In genomic region chr3:55780120-55781070, GRCm38 (mm10) we compare ENCODE assay signal across 9 mouse cellular contexts. TPM values are rescaled to one million over a fixed set of nuclear protein-coding genes. Genes with fewer than 3 reads are reported as not detected.
DNase-seq lines count a peak whose midpoint lies in the region; ATAC-seq lines count a peak whose summit lies in the region.
"Had no signal": no experiment of that assay in that cellular context is flagged by ENCODE, and none has a peak within 500 bp of the region (broad histone marks: within the 10 kb centered on the region; RNA-seq: fewer than 3 reads in every experiment).

No protein-coding gene starts in this region.

- no peak overlapping the region for H3K27ac ChIP-seq in heart, embryonic 16.5 days (ENCODE audit: low read length)
- peak overlapping the region; percentile 85 for H3K27ac ChIP-seq in midbrain, embryonic 10.5 days (replicated peaks)

- H3K9me3 ChIP-seq in heart, embryonic 16.5 days (replicated peaks; ENCODE audit: control insufficient read depth, low read length), result no peaks in the 10 kb centered on the region
- no peaks in the 10 kb centered on the region for H3K9me3 ChIP-seq in midbrain, embryonic 10.5 days (replicated peaks)

- H3K9ac ChIP-seq in heart, embryonic 16.5 days (ENCODE audit: low read length), result 0 out of 2 replicates have a peak overlapping the region, but pooled peaks have one; percentile 34

- ATAC-seq in frontal cortex, adult (ENCODE audit: low TSS enrichment), result peak; percentile 62
- ATAC-seq in heart, embryonic 16.5 days (replicated peaks; ENCODE audit: extremely low read depth, insufficient read depth, low FRiP score), result 0 out of 2 replicates have a peak, but pooled peaks have one; percentile 38
- ATAC-seq in inflammation-experienced regulatory T-cells, adult 6 months, result no peak

- H3K36me3 ChIP-seq in heart, embryonic 16.5 days (ENCODE audit: control insufficient read depth, insufficient read depth), result no peaks in the 10 kb centered on the region
- no peaks in the 10 kb centered on the region for H3K36me3 ChIP-seq in midbrain, embryonic 10.5 days

- DNase-seq in frontal cortex, adult 2 months (ENCODE audit: extremely low spot score in 1 of 2, low spot score in 1 of 2), result no peak
- DNase-seq in ES-CJ7 (ENCODE audit: low read depth, low spot score), result peak; percentile 39
- DNase-seq in embryo, embryonic 9.5 days (ENCODE audit: extremely low spot score), result peak; percentile 73
- peak; percentile 81 for DNase-seq in midbrain, embryonic 10.5 days (ENCODE audit: low spot score)
- DNase-seq in ovary, postnatal 36 days (ENCODE audit: low spot score), result no peak

- H3K27me3 ChIP-seq in heart, embryonic 16.5 days (ENCODE audit: control insufficient read depth, insufficient read depth, low read length), result peaks cover 35% of the 10 kb centered on the region
- H3K27me3 ChIP-seq in midbrain, embryonic 10.5 days (ENCODE audit: low read depth, poor library complexity, severe bottlenecking), result peaks cover 81% of the 10 kb centered on the region

- peak overlapping the region; percentile 41 for H3K4me3 ChIP-seq in heart, embryonic 16.5 days (ENCODE audit: low read length)
- H3K4me3 ChIP-seq in midbrain, embryonic 10.5 days, result peak overlapping the region; percentile 64
- H3K4me3 ChIP-seq: erythroblast, embryonic 14.5 days had no signal

- H3K4me1 ChIP-seq in heart, embryonic 16.5 days (ENCODE audit: control insufficient read depth, insufficient read depth, low read length), result peaks cover 5% of the 10 kb centered on the region
- peaks cover 72% of the 10 kb centered on the region for H3K4me1 ChIP-seq in midbrain, embryonic 10.5 days

- peak overlapping the region; percentile 64 for H3K4me2 ChIP-seq in heart, embryonic 16.5 days (ENCODE audit: low read depth, low read length)

- 12% methylated on average over 53 of the region's 53 CpGs for WGBS in heart, embryonic 16.5 days
- under 1% methylated on average over 53 of the region's 53 CpGs for WGBS in midbrain, embryonic 10.5 days

RNA-seq across cellular contexts. Expression of gene Mab21l1, which starts 1.9 kb away (rescaled TPM):
- 0.63 and 1.00 TPM in 2 replicates for polyA plus RNA-seq in frontal cortex, adult 2 months (2012; rRNA removed)
- 0.46 and 0.67 TPM in 2 replicates for polyA plus RNA-seq in heart, embryonic 16.5 days (2015; fragmentation: Nextera tagmentation; extraction: Ambion mirVana)
- polyA plus RNA-seq in midbrain, embryonic 10.5 days (2016; fragmentation: Nextera tagmentation; extraction: Ambion mirVana), result 33.1 and 47.5 TPM in 2 replicates
- polyA plus RNA-seq in inflammation-experienced regulatory T-cells, adult 6 months (2017; shearing (Covaris generic)), result not detected
- polyA plus RNA-seq: erythroblast, embryonic 14.5 days had no signal

Comparison
In these comparisons a context has a peak if more than half of its experiments do, and no peak if none do; other contexts are left out.
1. DNase-seq: peak in ES-CJ7 (single experiment), embryo, embryonic 9.5 days (single experiment) and midbrain, embryonic 10.5 days (single experiment); none in frontal cortex, adult 2 months (0 of 2) and ovary, postnatal 36 days (single experiment).
2. RNA of gene Mab21l1, which starts 1.9 kb away (polyA plus RNA-seq): 33.1 to 47.5 TPM in midbrain, embryonic 10.5 days; 0.63 to 1.00 TPM in frontal cortex, adult 2 months, 0.46 to 0.67 TPM in heart, embryonic 16.5 days and not detected in inflammation-experienced regulatory T-cells, adult 6 months; every median in the first group is over 10 times any median in the second.